Mouse (Mus musculus) layer of hippocampus, adult 2 months (tissue): ENCODE results near the gene Hadha. TPM values are rescaled to one million over a fixed set of nuclear protein-coding genes. Genes with fewer than 3 reads are reported as not detected.

ENCODE experiments used
- DNase-seq, 2 experiments: peaks; one replicate each; pipeline ENCODE4 v3.0.0; 2022; ENCODE audit warnings: low spot score in 2 of 2
- H3K27ac ChIP-seq: fragments of 200-600 bp; 2 replicates; pipeline ENCODE4 v1.8.1; 2022
- H3K4me3 ChIP-seq: fragments of 200-600 bp; 2 replicates; pipeline ENCODE4 v1.8.1; 2022; ENCODE audit warnings: mild to moderate bottlenecking
- CTCF ChIP-seq: fragments of 200-600 bp; conservative IDR thresholded peaks from 2 replicates; pipeline ENCODE4 v1.8.1; 2022; ENCODE audit warnings: antibody characterized with exemption, mild to moderate bottlenecking, moderate library complexity
- total RNA-seq, 2 experiments: library from RNA; stranded (reverse); gene quantifications; 2 replicates each; pipeline ENCODE4 v1.2.3; 2021

The Hadha gene
- total RNA-seq, 2 experiments from 2014 or later = 77.8 to 80.9 TPM

DNA sequence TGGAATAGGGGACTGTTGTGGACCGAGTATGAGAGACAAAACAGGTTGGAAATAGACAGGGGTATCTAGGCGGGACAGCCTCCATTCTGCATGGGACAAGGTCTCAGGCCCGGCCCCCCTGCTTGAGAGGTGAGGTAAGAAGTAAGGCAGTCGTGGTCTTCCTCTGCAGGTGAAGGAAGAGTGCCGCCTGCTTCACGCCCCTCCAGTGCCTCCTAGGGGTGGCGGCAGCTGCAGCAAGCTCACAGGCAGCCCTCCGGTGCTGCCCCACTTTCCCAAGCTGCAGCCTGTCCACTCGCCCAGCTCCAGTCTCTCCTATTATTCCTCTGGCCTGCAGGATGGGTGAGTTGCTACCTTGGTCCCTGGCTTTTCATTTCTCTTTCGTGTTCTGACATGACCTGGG lies 39.2 kb downstream of the Hadha start:
- peak; percentile 46 for TF ChIP-seq CTCF
- no peak overlapping the region for H3K4me3 ChIP-seq
- no peak overlapping the region for H3K27ac ChIP-seq
- DNase-seq = no peak

GRCm38 (mm10) chr5:30114761-30115140 lies 40.2 kb downstream of the Hadha start:
- peak overlapping the region; percentile 53 for H3K4me3 ChIP-seq
- H3K27ac ChIP-seq = no peak overlapping the region
- TF ChIP-seq CTCF = no peak
- no peak for DNase-seq

- no peak overlapping the region for H3K27ac ChIP-seq
Measured at GRCm38 (mm10) chr5:30113881-30114760, 40.8 kb downstream of the Hadha start.

DNA sequence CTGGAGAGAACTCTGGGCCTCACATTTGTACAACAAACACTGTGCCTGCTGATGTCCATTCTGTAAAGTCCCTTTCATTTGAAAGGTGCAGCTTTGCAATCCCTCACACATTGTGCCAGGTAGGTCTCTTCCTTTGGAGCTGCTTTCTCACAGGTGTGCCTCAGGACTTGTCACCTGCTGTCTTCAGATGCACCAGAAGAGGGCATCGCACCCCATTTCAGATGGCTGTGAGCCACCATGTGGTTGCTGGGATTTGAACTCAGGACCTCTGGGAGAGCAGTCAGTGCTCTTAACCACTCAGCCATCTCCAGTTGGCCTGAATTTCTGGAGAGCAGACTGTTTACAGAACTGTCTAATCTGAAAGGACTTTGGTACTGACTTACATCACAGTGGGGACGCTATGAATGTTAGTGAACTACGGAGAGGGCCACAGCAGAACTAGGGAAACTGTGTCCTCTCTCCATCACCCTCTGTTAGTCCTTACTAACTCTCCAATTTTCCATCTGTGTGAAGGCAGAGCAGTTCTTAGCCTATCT lies 42.4 kb downstream of the Hadha start:
- no peak overlapping the region for H3K4me3 ChIP-seq
- H3K27ac ChIP-seq = no peak overlapping the region
- DNase-seq = no peak
- TF ChIP-seq CTCF = peak; percentile 50

More at GRCm38 (mm10) chr5:30113881-30114760, 40.8 kb downstream of the Hadha start:
- TF ChIP-seq CTCF = peak; percentile 79
- H3K4me3 ChIP-seq = peak overlapping the region; percentile 53
- DNase-seq = peak in 1 of 2 experiments; percentile 64

GRCm38 (mm10) chr5:30111771-30112170 lies 43.2 kb downstream of the Hadha start:
- DNase-seq = no peak
- H3K27ac ChIP-seq = peak overlapping the region; percentile 78; the same call in 1 of the 2 replicates
- no peak overlapping the region for H3K4me3 ChIP-seq
- TF ChIP-seq CTCF = peak; percentile 44

DNA sequence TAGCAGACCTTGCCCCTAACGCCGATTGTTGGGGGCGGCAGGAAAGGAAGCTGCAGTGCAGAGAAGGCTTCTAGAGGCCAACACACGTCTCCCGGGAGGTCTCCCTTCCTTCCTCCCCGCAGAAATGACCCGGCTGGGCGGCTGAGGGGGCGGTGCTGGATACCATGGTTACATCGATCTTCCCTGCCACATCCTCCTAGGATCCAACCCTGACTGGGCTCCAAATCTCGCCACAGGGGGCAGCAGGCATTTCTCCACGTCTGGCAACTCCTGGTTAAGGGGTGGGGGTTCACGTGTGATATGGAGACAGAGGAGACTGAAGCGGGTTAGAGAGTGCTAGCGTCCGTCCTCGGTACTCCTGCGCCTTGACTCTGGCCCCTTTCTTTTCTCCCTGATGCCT lies 43.8 kb downstream of the Hadha start:
- Histone ChIP-seq H3K4me3 (peak overlapping the region; percentile 33), H3K27ac (peak overlapping the region; percentile 78)
- DNase-seq = peak; percentile 51 to 53
- TF ChIP-seq CTCF = peak; percentile 63

DNA sequence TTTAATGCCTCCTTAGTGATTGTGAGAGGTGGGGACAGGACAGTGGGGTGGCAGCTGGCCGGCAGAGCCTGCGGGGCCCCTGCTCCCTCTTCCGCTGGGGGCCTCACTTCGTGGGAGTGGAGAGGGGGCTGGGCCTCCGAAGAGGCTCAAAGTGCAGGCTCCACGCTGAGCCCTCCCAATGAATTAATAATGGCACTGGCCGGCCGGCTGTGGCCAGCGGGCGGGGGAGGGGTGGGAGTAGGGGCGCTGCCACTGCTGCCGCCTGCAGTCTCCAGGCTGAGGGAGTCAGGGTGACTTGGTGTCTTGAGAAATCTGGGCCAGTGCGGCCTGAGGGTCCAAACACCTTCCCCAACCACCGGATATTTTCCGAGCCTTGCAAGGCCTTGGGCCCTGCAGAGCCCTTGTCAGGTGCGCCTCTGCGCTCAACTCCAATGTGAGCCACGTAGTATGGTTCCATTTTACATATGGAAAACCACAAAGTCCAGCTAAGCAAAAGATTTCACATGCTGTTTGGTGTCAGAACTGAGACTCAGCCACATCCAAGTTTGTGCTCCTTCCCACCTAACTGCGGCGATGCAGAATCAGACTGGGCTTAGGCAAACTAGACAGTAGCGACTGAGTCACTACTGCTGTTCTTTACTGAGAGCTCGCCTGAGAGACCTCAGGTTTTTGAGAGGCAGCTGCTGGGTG lies 44.4 kb downstream of the Hadha start:
- Histone ChIP-seq H3K4me3 (no peak overlapping the region; the same call in 1 of the 2 replicates), H3K27ac (peak overlapping the region; percentile 78)
- no peak for TF ChIP-seq CTCF
- no peak for DNase-seq

DNA sequence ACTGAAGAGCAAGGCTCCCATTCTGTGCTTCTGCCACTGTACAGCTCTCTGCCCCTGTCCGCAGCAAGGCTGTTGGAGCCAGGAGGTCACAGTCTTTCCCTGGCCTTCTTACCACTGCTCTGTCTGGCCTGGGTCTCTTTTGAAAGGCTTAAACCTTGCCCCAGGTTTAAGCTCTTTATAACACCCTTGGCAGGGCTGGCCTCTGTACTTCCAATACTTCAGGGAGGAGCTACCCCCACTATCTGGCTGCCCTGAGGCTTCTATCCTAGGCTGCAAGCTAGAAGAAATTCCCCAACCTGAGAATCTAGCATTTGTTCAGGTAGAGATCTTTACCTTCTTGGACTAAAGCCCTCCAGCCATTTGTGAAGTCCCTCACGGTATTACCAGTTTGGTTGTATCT lies 45.1 kb downstream of the Hadha start:
- no peak overlapping the region for H3K4me3 ChIP-seq
- TF ChIP-seq CTCF = no peak
- DNase-seq = no peak
- H3K27ac ChIP-seq = peak overlapping the region; percentile 32

GRCm38 (mm10) chr5:30108233-30108632 lies 46.7 kb downstream of the Hadha start:
- no peak overlapping the region for H3K4me3 ChIP-seq
- TF ChIP-seq CTCF = no peak
- H3K27ac ChIP-seq = peak overlapping the region; percentile 58
- no peak for DNase-seq

- Histone ChIP-seq H3K4me3 (peak overlapping the region; percentile 9; the same call in 1 of the 2 replicates), H3K27ac (peak overlapping the region; percentile 58)
Measured at GRCm38 (mm10) chr5:30107611-30108041, 47.3 kb downstream of the Hadha start.

DNA sequence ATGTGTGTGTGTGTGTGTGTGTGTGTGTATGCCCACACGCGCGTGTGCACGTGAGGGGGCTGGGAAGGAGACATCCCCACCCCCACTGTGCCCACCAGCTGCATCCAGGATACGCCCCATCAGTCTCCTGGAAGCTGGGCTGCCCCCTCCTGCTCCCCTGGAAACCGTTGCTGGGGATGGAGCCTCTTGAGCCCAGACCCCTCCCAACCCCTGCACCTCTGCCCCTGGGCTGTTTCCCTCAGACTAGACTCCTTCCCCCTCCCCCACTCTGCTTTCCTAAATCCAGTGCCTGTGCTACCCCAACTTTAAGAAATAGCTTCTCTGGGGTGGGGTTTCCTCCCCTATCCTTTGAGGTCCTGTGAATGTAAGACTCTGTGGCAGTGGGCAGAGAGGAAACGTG lies 47.8 kb downstream of the Hadha start:
- peak overlapping the region; percentile 58 for H3K27ac ChIP-seq
- DNase-seq = no peak
- peak overlapping the region; percentile 9; the same call in 1 of the 2 replicates for H3K4me3 ChIP-seq
- TF ChIP-seq CTCF = no peak

More at GRCm38 (mm10) chr5:30107611-30108041, 47.3 kb downstream of the Hadha start:
- TF ChIP-seq CTCF = no peak
- DNase-seq = no peak

DNA sequence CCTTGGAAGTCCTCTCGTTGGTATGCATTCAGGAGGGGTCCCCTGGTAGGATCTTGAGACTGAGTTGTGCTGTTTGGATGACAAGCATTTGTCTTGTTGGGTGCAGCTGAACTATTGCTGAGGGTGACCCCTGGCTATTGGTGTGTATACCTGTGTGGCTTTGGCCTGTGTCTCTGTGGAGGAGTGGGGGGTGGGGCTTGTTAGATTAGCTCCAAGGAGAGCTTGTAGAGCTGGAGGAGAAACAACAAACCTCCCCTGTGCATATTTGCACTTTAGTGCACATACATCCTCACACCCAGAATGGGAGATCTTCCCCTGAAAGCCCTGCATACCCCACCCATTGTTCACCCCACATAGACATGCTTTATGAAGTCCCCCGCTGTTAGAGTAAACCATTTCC lies 48.2 kb downstream of the Hadha start:
- no peak for TF ChIP-seq CTCF
- no peak for DNase-seq
- Histone ChIP-seq H3K27ac (peak overlapping the region; percentile 85), H3K4me3 (peak overlapping the region; percentile 59)
